Mouse (Mus musculus) cerebellum, postnatal 4 days (tissue): ENCODE data around the gene Tmem167.

ENCODE experiments used
- DNase-seq, 2 experiments: peaks; one replicate each; pipeline ENCODE4 v3.0.0; 2022; ENCODE audit warnings: low spot score in 2 of 2, mixed read lengths in 1 of 2

The Tmem167 gene

DNA sequence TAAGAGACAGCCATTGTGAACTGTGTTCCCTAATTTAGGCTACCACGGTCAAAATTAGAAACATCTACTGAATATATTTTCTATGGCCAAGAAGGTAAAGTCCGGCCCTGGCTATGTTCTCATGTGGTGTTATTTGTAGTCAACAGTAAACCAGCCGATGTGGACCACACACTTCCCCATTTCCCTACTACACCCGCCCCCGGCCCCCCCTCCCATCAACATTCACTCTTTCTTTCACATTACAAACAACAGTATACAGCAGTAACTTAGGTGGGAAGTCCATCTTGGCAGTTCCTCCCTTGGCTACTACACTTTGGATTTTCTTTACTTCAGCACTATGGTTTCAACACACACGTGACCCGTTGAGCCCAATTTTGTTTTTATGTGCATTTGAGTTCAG, 94.6 kb downstream of the Tmem167 start:
- no peak for DNase-seq

DNA sequence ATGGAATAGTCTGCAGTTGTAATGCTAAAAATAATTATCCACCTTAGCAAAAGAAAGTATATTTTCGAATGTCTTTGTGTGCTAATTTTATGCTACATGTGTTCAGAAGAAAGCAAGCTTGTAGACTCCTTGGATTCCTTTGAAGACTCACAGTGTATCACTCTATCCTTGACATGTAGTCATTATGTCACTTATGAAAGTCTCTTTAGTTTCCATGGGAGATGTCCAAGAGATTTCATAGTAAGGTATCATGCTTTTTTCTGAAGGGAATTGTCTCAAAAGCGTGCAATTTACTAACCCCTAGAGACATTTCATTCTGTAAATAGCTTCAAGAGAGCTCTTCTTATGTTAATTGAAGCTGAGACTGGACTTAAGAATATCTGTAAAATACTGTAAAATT, 97.8 kb downstream of the Tmem167 start:
- DNase-seq: no peak

DNA sequence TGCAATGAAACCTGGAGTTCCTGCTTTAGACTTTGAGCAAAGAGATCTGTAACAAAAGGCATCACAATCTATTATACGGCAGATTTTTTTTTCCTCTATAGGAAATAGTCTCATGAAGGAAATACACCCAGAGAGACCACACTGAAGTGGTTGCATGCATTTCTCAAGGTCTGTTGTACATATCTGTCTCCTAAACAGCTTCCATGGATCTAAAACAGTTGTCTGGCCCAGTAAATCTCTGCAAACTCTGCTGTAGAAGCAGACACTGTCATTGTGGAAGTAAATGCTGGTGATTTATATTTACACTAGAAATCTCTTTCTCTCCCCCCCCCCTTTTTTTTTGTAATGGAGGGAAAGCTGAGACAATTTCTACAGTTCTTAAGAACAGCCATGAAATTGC, 99.1 kb downstream of the Tmem167 start:
- no peak for DNase-seq

DNA sequence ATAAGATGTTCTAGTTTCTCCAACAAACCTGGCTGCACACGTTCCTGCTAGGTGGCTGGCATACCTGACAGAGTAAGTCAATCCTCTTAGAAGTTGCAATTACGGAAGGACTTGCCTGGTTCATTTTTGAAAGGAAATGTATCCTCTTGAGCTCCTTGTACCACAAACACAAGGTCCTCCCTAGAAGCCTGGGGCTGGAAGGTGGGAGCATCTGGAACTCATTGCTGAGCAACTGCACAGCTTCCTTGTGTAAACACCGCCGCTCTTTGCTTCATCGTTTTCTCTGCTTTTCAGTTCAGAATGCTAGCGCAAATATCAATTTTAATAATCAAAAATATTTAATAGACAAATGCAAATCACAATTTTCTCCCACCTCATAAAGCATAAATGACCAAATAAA, 102.9 kb downstream of the Tmem167 start:
- DNase-seq: no peak
